Mouse (Mus musculus) liver, embryonic 11.5 days (tissue): ENCODE results near the gene Parp11. TPM values are rescaled to one million over a fixed set of nuclear protein-coding genes. Genes with fewer than 3 reads are reported as not detected.

Experiments used
- ATAC-seq: fragments of 200-750 bp; cut with Nextera tagmentation; replicated peaks from 2 replicates; pipeline ENCODE4 v1.8.0; 2017; ENCODE audit warnings: moderate number of reproducible peaks, mild to moderate bottlenecking, moderate TSS enrichment, moderate library complexity; ENCODE audit not compliant: low FRiP score
- DNase-seq: peaks from one replicate; pipeline ENCODE4 v3.0.0-alpha.2; 2017; ENCODE audit warnings: low spot score
- H3K27ac ChIP-seq: fragments of 300-500 bp; sonication (generic); 2 replicates; pipeline ENCODE4 v1.5.1; 2014; ENCODE audit warnings: mild to moderate bottlenecking, low read depth, low read length, control low read depth
- H3K27me3 ChIP-seq: fragments of 300-500 bp; sonication (generic); replicated peaks from 2 replicates; pipeline ENCODE4 v1.6.1; 2014; ENCODE audit warnings: low read length, mixed read lengths; ENCODE audit not compliant: control insufficient read depth, insufficient read depth
- H3K36me3 ChIP-seq: fragments of 300-500 bp; sonication (generic); 2 replicates; pipeline ENCODE4 v1.6.1; 2014; ENCODE audit warnings: mild to moderate bottlenecking, low read length, moderate library complexity, mixed read lengths; ENCODE audit not compliant: control insufficient read depth, insufficient read depth
- H3K4me1 ChIP-seq: fragments of 300-500 bp; sonication (generic); replicated peaks from 2 replicates; pipeline ENCODE4 v1.6.1; 2014; ENCODE audit warnings: low read length, mixed read lengths; ENCODE audit not compliant: control insufficient read depth, insufficient read depth
- H3K4me2 ChIP-seq: fragments of 300-500 bp; sonication (generic); 2 replicates; pipeline ENCODE4 v1.6.1; 2014; ENCODE audit warnings: mild to moderate bottlenecking, control low read depth, moderate library complexity
- H3K4me3 ChIP-seq: fragments of 300-500 bp; sonication (generic); 2 replicates; pipeline ENCODE4 v1.5.1; 2014; ENCODE audit warnings: low read depth, low read length, control low read depth
- H3K9ac ChIP-seq: fragments of 300-500 bp; sonication (generic); 2 replicates; pipeline ENCODE4 v1.6.1; 2014; ENCODE audit warnings: low read depth, low read length, control low read depth
- H3K9me3 ChIP-seq: fragments of 300-500 bp; sonication (generic); 2 replicates; pipeline ENCODE4 v1.6.1; 2016; ENCODE audit warnings: low read length, inconsistent platforms, mixed read lengths; ENCODE audit not compliant: control insufficient read depth
- WGBS: fragments of 180-500 bp; shearing (Covaris S2); extraction: QIAGEN DNeasy Blood & Tissue Kit; methylation state at CpG from one replicate; pipeline ENCODE4 v1.1.7; 2014; 5-methylcytosine and 5-hydroxymethylcytosine counted together
- polyA plus RNA-seq: library from polyadenylated mRNA; unstranded; fragments of >200 nt; fragmentation: Nextera tagmentation; extraction: Ambion mirVana; gene quantifications from 2 replicates; pipeline ENCODE4 v1.2.1, GENCODE M21; 2014

The Parp11 gene
- 14.8 and 16.1 TPM in 2 replicates for polyA plus RNA-seq

DNA sequence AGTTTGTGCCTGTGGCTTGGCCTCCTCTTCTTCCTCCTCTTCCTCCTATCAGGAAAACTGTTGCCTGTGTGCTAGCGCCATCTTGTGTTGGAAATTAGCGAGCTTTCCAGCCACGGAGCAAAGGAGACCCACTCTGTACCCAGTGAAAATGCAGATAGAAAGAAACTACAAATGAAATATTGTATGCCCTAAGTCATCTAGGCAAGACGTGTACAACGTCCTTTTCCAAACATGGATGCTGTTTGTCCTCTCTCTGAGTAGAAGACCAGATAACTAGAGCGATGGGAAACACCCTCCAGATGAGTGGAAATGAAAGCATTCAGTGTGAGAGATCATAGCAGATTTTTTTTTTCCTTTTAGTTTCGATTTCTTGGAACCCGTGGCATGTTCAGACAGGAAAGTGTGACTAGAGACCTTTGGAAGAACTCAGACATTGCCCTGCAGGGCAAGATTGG, at the start of gene Parp11:
Gene Parp11, plus strand, starts transcription at position 405 of the 455 bp plus-strand sequence.
- Histone ChIP-seq H3K27ac (no peak within 1 kb of the TSS), H3K27me3 (peaks cover 3% of the 10 kb centered on the region; the same call in 1 of the 2 replicates)

DNA sequence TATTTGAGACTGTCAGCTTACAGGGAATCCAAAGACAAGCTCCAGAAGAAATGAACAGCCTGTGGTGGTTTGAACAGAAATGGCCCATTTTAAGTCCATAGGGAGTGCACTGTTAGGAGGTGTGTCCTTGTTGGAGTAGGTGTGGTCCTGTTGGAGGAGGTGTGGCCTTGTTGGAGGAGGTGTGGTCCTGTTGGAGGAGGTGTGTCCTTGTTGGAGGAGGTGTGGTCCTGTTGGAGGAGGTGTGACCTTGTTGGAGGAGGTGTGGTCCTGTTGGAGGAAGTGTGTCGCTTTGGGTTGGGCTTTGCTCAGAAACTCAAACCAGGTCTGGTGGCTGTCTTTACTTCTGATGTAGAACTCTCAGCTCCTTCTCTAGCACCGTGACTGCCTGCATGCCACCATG, 48.6 kb upstream of the Parp11 start:
- no peaks in the 10 kb centered on the region for H3K36me3 ChIP-seq
- peak; percentile 77 for ATAC-seq
- no peak for DNase-seq
- peaks cover 2% of the 10 kb centered on the region; the same call in 1 of the 2 replicates for H3K4me1 ChIP-seq
- no peak overlapping the region for H3K9ac ChIP-seq
- H3K27me3 ChIP-seq: no peaks in the 10 kb centered on the region
- H3K9me3 ChIP-seq: no peaks in the 10 kb centered on the region
- 10% methylated on average over 2 of the region's 2 CpGs for WGBS
- no peak overlapping the region for H3K4me2 ChIP-seq
- H3K27ac ChIP-seq: no peak overlapping the region
- H3K4me3 ChIP-seq: no peak overlapping the region

More for the DNA sequence above, at the start of gene Parp11:
- DNase-seq (peak; percentile 49), ATAC-seq (no peak)
- Histone ChIP-seq H3K4me3 (no peak within 1 kb of the TSS), H3K9ac (no peak within 1 kb of the TSS), H3K4me2 (peak within 1 kb of the TSS; percentile 39; the same call in 1 of the 2 replicates), H3K9me3 (no peaks in the 10 kb centered on the region), H3K36me3 (no peaks in the 10 kb centered on the region), H3K4me1 (no peaks in the 10 kb centered on the region)
- WGBS: 12% methylated on average over 8 of the region's 8 CpGs

DNA sequence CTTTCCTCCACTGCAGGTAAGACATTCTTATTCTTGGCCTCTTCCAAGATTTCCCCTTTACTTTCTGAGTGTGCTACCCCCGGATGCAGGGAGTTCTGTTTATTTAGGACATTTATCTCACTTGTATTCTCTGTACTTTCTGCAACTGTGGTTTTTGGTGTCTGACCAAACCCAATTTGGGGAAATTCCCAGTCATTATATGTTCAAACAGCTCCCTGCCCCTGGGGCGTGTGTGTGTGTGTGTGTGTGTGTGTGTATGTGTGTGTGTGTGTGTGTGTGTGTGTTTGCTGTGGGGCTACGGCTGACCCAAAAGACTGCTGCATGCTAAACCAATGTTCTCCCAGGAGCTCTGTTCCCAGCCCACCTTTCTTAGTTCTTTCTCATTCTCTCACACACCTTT, 45.2 kb upstream of the Parp11 start:
- H3K4me3 ChIP-seq: no peak overlapping the region
- 54% methylated on average over 3 of the region's 3 CpGs for WGBS
- H3K4me1 ChIP-seq: no peaks in the 10 kb centered on the region
- no peak overlapping the region for H3K4me2 ChIP-seq
- no peaks in the 10 kb centered on the region for H3K9me3 ChIP-seq
- no peaks in the 10 kb centered on the region for H3K36me3 ChIP-seq
- DNase-seq (no peak), ATAC-seq (no peak)
- H3K9ac ChIP-seq: no peak overlapping the region
- H3K27me3 ChIP-seq: no peaks in the 10 kb centered on the region; the same call in 1 of the 2 replicates
- H3K27ac ChIP-seq: no peak overlapping the region

DNA sequence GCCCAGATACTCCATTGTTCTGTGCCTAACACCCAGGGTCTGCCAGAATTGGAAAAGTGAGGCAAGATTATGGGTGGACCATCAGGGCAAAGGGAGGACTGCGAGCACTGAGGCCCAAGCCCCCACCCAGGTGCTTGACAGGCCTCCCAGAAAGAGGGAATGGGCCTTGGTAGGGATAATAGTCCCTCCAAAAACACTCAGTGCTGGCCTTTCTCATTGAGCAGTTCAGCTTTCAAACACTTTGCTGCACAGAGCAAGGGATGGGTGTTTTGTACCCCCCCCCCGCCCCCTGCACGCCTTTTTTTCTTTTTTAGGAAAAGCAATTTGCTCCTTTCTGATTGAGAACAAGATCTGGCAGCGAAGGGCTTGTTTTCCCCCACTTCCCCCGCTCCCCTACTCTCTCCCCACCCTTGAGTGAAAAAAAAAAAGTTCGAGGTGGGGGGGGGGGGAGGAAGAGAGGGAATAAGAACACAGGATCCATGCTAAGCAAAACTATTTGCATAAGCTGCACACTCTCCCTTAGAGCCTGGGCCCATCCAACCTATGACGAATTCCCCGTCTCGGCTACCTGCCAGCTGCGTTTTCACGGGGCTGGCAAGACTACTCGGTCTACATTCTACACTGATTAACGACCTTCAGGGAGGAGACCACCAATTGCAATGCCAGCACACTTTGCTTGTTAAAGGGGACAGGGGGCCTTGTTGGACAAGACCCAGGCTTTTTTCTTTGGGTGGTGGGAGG, 42.4 kb upstream of the Parp11 start:
- no peak overlapping the region for H3K4me2 ChIP-seq
- no peaks in the 10 kb centered on the region for H3K36me3 ChIP-seq
- WGBS: 60% methylated on average over 13 of the region's 13 CpGs
- H3K27me3 ChIP-seq: no peaks in the 10 kb centered on the region; the same call in 1 of the 2 replicates
- no peak overlapping the region for H3K4me3 ChIP-seq
- H3K9me3 ChIP-seq: no peaks in the 10 kb centered on the region
- no peak for DNase-seq
- no peak for ATAC-seq
- H3K27ac ChIP-seq: no peak overlapping the region
- no peaks in the 10 kb centered on the region for H3K4me1 ChIP-seq
- H3K9ac ChIP-seq: no peak overlapping the region

DNA sequence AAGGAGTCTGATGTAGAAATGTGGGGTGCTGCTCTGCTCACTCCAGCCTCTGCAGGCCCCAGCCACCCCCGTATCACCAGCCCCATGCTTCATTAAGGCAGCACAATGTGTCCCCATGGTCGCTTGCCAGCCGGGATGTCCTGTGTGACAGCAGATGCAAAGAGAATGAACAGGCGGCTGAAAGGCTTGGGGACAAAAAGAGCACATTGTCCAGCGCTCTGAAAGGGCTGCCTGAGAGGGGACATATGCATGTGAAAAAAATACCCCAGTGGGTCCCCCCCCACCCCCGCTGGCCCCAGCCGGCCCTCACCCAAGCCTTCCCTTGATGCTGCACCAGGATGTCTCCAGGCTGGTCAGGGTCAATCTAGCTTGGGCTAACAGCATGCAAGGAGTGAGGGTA, 41.0 kb upstream of the Parp11 start:
- Histone ChIP-seq H3K36me3 (no peaks in the 10 kb centered on the region), H3K9ac (no peak overlapping the region), H3K27me3 (no peaks in the 10 kb centered on the region; the same call in 1 of the 2 replicates), H3K4me2 (no peak overlapping the region), H3K4me3 (no peak overlapping the region), H3K9me3 (no peaks in the 10 kb centered on the region), H3K4me1 (no peaks in the 10 kb centered on the region), H3K27ac (no peak overlapping the region)
- 71% methylated on average over 7 of the region's 7 CpGs for WGBS
- DNase-seq (no peak), ATAC-seq (no peak)

DNA sequence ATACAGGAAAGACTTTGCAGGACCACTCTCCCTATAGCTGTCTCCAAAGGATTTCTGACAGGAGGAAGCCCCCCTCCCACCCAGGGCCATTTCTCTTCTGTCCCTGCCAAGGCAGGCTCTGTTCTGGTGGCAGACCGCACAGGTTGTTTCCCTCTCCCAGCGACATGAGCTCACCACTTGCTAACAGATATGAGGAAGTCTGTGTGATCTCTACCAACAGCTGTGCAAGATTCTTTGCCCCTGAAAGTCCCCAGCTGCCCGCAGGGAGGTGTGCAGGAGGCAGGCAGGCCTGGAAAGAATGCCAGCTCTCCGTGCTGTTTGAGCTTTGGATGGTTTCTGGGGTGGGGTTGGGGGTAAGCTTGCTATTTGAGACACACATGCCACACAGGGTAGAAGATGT, 38.9 kb upstream of the Parp11 start:
- Histone ChIP-seq H3K9ac (no peak overlapping the region), H3K9me3 (no peaks in the 10 kb centered on the region), H3K4me2 (no peak overlapping the region), H3K36me3 (no peaks in the 10 kb centered on the region), H3K27ac (no peak overlapping the region), H3K27me3 (no peaks in the 10 kb centered on the region; the same call in 1 of the 2 replicates), H3K4me1 (no peaks in the 10 kb centered on the region), H3K4me3 (no peak overlapping the region)
- 36% methylated on average over 4 of the region's 4 CpGs for WGBS
- DNase-seq: no peak
- ATAC-seq: no peak

DNA sequence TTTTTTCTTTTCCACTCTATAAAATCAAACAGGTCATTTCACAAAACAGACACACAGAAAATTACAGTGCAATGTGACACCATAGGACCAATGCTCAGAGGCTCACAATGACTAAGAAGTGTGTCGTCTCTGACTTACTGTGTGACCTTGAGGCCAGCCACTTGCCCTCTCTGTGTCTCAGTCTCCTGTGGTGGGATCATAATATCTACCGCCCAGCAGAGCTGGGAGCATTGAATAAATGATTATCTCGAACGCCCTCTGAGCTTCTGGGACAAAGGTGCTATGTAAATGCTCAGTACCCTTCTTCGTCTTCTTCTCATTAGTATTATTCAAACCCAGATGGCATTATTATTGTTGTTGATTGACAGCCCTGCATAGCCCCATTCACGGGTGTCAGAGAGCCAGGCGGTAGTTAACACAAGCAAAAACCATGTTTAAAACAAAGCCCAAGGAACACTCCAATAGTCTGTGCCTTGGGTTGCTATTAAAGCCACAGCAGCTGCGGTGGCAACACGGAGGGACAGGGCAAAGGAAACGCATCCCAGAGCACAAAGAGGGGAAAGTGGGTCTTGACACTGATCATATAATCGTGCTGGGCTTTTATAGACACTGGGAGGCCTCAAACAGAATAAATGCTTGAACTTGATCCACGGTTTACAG, 29.0 kb upstream of the Parp11 start:
- no peak overlapping the region for H3K27ac ChIP-seq
- H3K9me3 ChIP-seq: no peaks in the 10 kb centered on the region
- H3K36me3 ChIP-seq: no peaks in the 10 kb centered on the region
- no peak overlapping the region for H3K4me2 ChIP-seq
- WGBS: 72% methylated on average over 12 of the region's 12 CpGs
- ATAC-seq (no peak), DNase-seq (no peak)
- no peak overlapping the region for H3K4me3 ChIP-seq
- H3K9ac ChIP-seq: no peak overlapping the region
- H3K27me3 ChIP-seq: no peaks in the 10 kb centered on the region
- no peaks in the 10 kb centered on the region for H3K4me1 ChIP-seq

DNA sequence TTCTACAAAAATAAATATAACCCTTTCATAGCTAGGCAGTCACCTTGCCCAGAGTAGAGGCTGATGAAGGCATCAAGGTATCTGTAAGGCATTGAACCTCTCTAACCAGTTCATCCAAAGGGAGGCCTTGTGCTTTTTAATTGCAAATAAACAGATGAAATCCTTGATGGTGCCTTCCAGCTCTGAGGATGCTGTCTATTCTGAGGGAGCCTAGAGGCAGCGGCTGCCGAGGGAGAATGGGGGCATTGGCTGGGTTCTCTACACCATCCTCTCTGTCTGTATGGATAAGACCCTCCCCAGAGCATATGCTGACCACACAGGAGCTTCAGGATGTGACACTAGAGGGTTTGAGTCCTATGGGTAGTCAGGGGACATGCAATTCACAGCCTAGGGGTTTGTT, 28.3 kb upstream of the Parp11 start:
- no peaks in the 10 kb centered on the region for H3K4me1 ChIP-seq
- WGBS: 75% methylated on average over 2 of the region's 2 CpGs
- ATAC-seq: no peak

More for the DNA sequence above, 28.3 kb upstream of the Parp11 start:
- H3K27ac ChIP-seq: no peak overlapping the region
- H3K9me3 ChIP-seq: no peaks in the 10 kb centered on the region
- H3K27me3 ChIP-seq: no peaks in the 10 kb centered on the region
- H3K4me3 ChIP-seq: no peak overlapping the region
- no peak overlapping the region for H3K4me2 ChIP-seq
- H3K9ac ChIP-seq: no peak overlapping the region
- DNase-seq: no peak
- no peaks in the 10 kb centered on the region for H3K36me3 ChIP-seq
